Mouse (Mus musculus) right cerebral cortex, postnatal 14 days (tissue): Measurements from ENCODE around the gene Mst1.

Source experiments
- DNase-seq: peaks from one replicate; pipeline ENCODE4 v3.0.0; 2022

Mst1 gene

GRCm38 (mm10) chr9:108104766-108105548 is 24.7 kb downstream of the Mst1 start:
- DNase-seq, result no peak

DNA sequence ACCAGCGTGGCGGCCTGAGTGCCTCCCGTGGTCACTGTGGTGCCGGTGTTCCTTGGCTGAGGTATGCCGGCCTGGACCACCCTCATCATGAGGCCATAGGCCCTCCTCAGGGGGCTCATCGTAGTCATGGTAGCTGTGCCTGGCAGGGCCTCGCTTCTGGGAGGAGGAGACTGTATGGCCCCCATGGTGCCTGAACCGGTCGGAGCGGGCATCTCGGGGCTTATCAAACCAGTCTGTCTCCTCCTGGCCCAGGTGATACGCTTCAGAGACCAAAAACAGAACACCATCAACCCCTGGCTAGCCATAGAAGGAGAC is 25.3 kb downstream of the Mst1 start:
- no peak for DNase-seq

DNA sequence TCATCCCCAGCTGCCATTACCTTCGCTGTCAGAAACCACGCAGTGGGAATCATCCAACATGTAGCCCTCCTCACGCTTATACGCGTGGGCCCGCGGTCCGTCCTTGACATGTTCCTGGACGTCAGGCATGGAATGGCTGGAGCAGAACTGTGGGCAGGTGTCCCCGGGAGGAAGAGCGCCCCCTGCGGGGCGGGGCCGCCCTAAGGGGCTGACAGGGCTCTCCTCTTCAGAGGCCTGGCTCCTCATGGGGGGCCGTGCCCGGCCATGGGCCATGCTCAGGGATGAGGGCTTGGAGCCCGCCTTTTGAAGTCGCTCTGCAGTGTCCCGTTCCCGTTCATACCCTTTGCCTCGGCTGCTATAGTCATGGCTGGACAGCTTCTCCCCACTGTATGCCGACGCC is 25.9 kb downstream of the Mst1 start:
- no peak for DNase-seq

GRCm38 (mm10) chr9:108107867-108108266 is 27.6 kb downstream of the Mst1 start:
- no peak for DNase-seq

- no peak for DNase-seq
Observed at GRCm38 (mm10) chr9:108110160-108110559, 29.9 kb downstream of the Mst1 start.

GRCm38 (mm10) chr9:108111101-108111592 is 30.9 kb downstream of the Mst1 start:
- no peak for DNase-seq

DNA sequence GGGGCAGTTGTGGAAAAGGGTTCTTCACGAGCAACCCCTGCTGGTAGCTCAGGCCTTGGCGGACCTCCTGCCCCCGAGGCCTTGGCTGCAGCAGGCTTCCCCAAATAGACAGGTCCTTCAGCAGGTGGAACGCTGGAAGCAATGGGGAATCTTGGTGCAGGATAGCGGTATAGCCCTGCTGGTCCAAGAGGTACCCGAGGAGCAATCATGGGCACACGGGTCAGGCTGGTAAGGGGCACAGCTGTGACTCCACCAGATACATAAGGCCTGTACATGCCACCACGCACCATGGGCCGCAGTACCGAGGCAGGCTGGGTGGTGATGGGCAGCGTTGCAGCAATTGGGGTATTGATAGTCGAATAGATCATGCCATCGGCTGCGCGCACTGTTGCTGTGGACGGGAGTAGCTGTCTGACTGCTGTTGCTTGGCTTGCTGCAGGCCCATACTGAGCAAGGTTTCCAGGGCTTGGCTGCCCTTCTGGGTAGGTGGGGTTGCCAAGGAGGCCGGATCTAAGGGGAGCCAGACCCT is 31.4 kb downstream of the Mst1 start:
- no peak for DNase-seq

DNA sequence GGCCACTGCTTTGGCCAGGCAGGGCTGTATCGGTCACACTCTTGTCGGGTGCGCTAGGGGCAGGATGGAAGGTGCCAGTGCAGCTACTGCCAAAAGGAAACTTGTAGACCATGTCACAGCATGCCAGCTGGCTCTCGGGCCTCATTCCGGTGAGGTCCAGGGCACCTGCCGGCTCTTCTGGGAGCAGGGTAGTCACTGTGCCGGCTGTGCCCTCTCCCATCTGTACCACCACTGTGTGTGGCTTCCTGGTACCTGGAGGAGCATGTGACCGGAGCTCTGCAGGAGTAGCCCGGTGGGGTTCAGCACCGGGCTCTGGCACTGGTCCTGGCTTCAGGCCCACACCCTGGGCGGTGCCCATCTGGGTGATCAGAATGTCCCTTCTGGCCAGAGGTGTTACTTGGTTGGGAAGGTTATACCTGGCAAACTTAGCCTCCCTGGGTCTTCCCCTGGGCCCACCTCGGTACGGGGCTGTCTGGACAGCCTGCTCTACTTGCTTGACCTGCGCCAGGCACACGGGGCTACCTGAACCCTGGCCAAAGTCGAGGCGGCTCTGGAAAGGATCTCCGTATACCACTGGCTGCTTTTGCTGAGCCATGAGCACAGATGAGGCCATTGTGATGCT is 32.6 kb downstream of the Mst1 start:
- DNase-seq, result no peak

GRCm38 (mm10) chr9:108115290-108116077 is 35.2 kb downstream of the Mst1 start:
- DNase-seq, result no peak

GRCm38 (mm10) chr9:108117143-108117542 is 36.9 kb downstream of the Mst1 start:
- no peak for DNase-seq

DNA sequence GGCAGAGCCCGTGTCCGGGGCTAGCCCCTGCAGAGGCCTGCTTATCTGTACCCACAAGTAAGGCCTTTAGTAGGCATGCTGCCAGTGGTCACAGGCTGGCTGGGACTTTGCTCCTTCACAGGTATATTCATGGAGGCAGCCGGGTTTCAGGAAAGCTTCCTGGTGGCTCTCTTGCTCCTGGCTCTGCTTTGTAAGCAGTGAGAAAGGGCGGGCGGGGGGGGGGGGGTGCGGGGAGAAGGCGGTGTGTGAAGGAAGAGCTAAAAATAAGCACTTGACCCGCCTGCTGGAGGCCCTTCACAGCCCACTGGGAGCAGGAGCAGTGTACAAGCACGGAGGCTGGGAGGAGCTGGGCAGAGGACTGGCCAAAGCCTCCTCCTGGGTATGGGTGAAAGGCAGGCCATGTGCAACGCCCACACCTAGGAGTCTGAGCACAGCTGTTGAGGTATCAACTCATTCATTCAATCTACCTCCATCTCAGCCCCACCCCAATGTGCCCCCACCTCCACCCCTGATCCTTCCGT is 39.7 kb downstream of the Mst1 start:
- DNase-seq, result no peak

GRCm38 (mm10) chr9:108120671-108121070 is 40.4 kb downstream of the Mst1 start:
- DNase-seq, result no peak

DNA sequence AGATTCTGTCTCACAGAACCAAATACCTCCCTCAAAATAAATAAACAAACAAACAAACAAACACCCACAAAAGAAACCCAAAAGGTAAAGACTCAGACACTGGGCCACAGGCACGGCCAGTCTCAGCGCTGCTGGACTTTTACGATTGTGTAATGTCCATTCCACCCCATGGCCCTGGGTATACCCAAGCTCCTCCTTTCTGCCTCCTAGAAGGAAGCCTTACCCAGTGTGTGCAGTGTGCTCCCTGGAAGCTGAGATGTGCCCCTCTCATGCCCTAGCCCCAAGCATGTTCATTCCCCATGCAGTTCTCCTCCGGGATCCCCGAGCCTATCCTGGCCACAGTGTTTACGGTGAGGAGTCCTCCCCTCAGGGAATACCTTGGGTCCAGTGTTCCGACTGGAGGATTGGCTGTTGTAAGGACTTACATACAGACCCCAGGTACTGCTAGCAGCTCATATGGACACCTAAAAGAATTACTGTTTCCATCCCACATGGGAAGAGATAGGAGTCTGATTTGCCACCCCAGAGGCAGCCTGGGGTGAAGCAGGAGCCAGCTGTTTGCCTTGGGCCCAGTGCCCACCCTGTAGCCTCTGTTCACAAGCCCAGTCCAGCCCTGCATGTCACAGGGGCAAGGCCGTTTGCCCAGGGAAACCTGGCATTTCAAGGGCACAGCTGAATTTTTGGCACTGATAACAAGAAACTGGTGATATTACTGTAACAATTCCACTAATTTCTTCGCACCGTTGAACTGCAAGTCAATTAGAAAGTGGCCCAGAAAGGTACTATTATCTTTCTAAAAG is 41.1 kb downstream of the Mst1 start:
- DNase-seq, result no peak

DNA sequence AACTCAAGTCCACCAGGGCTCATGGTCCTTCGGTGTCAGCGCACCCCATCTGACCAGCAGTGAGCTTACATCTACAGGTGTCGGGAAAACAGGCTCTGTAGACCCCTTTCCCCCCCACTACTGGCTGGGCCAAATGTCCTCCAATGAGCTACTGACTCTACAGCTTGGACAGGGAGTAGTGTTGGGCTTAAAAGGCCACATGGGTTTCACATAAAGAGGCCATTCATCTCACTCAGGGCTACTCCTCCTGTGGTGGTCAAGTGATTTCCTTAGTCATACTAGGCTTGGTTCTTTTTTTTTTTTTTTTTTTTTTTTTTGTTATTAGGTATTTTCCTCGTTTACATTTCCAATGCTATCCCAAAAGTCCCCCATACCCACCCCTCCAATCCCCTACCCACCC is 43.7 kb downstream of the Mst1 start:
- no peak for DNase-seq

DNA sequence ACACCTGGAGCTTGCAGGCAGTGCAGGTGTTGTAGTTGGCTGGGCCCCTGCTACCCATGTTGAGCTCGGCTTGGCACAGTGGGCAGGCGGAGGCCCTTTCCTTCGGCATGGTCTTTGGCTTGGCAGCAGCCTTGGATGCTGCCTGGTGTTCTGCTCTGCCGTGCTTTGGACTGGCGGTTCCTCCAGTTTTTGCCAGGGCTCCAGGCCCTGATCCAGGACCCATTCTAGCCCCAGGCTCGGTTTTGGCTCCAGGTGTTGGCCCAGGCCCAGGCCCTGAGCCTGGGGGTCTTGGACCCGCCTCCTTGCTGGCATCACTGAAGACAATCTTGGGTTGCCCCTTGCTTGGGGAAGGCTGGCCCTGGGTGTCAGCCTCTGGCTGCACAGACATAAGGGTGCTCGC is 45.5 kb downstream of the Mst1 start:
- no peak for DNase-seq

GRCm38 (mm10) chr9:108126436-108127180 is 46.4 kb downstream of the Mst1 start:
- no peak for DNase-seq

GRCm38 (mm10) chr9:108128248-108128647 is 48.0 kb downstream of the Mst1 start:
- DNase-seq, result peak; percentile 58

DNA sequence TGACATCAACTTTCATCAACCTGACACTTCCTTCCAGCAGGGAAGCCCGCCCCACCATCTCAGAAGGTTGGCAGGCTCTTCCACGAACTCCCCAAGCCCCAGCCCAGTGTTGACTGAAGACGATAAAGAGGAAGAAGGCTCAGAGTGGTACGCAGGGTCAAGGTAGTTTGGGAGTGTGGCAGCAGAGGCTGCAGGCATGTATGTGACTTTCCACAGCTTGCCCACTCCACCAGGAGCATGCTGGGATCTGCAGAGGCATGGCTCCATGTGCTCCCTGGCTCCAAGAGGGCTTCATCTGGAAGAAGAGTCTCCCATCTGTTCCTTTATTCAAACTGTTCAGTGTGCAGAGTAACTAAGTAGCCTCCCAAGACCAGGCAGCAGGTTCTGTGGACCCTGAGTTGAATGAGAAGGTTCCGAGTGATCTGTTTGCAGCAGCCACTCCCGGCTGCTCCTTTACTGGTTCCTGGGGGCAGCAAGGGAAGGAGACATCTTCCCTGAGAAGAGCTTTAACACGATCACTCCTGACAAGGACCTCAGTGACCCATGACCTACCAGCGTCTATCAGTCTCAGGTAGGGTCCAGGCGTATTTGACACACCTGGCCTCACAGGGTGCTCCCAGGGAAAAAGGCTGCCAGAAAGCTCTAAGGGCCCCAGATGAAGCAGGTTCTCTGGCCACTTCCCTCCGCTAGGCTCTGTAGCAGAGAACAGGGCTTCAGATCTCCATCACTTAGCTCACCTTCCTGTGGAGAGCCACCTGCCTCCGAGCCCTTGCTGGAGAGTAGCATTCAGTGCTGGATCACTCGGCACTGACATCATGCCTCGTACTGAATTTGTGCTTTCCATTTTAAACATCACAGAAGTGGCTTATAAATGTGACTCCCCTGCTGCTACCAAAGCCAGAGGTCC is 49.1 kb downstream of the Mst1 start:
- no peak for DNase-seq

DNA sequence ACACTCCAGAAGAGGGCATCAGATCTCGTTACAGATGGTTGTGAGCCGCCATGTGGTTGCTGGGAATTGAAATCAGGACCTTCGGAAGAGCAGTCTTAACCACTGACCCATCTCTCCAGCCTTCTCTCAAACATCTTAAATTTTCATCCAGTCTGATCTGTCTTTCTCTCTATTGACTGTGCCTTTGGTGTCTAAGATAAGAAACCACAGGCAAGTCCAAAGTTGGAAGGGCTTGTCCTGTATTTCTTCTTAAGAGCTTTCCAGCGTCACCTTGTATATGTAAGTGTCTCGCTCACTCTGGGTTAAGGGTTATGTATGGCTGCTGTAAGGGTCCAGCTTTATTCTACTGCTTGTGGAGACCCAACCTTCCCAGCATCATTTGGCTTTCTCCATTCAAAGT is 51.3 kb downstream of the Mst1 start:
- DNase-seq, result no peak

GRCm38 (mm10) chr9:108132373-108132772 is 52.1 kb downstream of the Mst1 start:
- DNase-seq, result no peak

DNA sequence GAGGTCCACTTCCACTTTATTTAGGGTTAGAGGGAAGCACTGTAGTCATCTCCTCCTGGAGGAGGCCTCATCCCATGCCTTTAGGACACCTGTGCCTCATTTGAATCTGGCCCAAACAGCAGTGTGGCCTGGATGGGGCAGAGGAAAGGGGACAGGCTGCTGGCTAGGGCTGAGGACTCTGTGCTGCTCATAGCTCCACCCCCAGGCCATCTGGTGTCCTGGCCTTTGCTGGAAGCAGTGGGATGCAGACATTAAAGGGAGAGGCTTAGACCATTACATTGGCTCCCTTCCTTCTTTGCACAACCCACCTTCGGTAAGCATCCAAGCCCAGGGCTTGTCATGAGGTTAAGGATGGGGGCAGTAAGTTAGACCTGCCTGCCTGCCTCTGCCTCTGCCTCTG is 53.2 kb downstream of the Mst1 start:
- no peak for DNase-seq
